Mouse (Mus musculus): ENCODE results near the gene Dse.

DNA sequence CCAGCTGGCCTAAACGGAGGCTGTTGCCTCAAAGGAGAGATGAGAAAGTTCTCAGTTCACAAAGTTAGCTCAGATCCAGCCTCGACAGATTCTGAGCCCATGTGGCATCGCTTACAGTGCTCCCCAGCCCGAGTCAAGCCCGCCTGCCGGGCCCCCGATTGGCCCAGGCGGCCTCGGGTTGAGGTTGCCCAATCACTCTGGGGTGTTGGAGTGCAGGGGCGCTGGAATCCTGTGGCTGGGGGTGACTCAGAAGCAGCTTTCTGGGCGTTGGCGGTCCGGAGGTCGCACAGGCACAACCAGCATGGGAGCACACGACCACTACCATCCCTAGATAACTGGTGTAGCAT, 1.1 kb downstream of the Dse start:
- no peak for TF ChIP-seq CTCF (IDR thresholded peaks at IDR 0.05; ENCODE audit: low read depth, low read length)
- no peak for TF ChIP-seq POLR2A (IDR thresholded peaks at IDR 0.05; ENCODE audit: insufficient read depth, low read length)
- TF ChIP-seq EP300 (IDR thresholded peaks at IDR 0.05; ENCODE audit: insufficient read depth, low read depth, low read length), result no peak

Measured in ES-Bruce4 (cell line).